Mouse (Mus musculus) limb, embryonic 14.5 days (tissue): ENCODE results near the gene Atp9a. TPM values are rescaled to one million over a fixed set of nuclear protein-coding genes. Genes with fewer than 3 reads are reported as not detected.

Experiments used
- ATAC-seq: fragments of 200-750 bp; cut with Nextera tagmentation; 2 replicates; pipeline ENCODE4 v1.8.0; 2017; ENCODE audit warnings: low read depth, moderate number of reproducible peaks, moderate TSS enrichment; ENCODE audit not compliant: low FRiP score
- DNase-seq: peaks from one replicate; pipeline ENCODE4 v3.0.0-alpha.2; 2015; ENCODE audit warnings: low spot score
- H3K27ac ChIP-seq: fragments of 300-500 bp; sonication (generic); replicated peaks from 2 replicates; pipeline ENCODE4 v1.5.1; 2014; ENCODE audit warnings: low read depth, mild to moderate bottlenecking, low read length, moderate library complexity, mixed read lengths
- H3K27me3 ChIP-seq: fragments of 300-500 bp; sonication (generic); 2 replicates; pipeline ENCODE4 v1.6.1; 2014; ENCODE audit warnings: low read length, mixed read lengths; ENCODE audit not compliant: control insufficient read depth, insufficient read depth
- H3K36me3 ChIP-seq: fragments of 300-500 bp; sonication (generic); 2 replicates; pipeline ENCODE4 v1.6.1; 2014; ENCODE audit warnings: mild to moderate bottlenecking, low read length, moderate library complexity, mixed read lengths; ENCODE audit not compliant: control insufficient read depth, insufficient read depth
- H3K4me1 ChIP-seq: fragments of 300-500 bp; sonication (generic); 2 replicates; pipeline ENCODE4 v1.6.1; 2014; ENCODE audit warnings: antibody characterized with exemption, low read length, mixed read lengths; ENCODE audit not compliant: control insufficient read depth, insufficient read depth
- H3K4me2 ChIP-seq: fragments of 300-500 bp; sonication (generic); replicated peaks from 2 replicates; pipeline ENCODE4 v1.6.1; 2014; ENCODE audit warnings: low read depth, mild to moderate bottlenecking, low read length, moderate library complexity; ENCODE audit not compliant: severe bottlenecking
- H3K4me3 ChIP-seq: fragments of 300-500 bp; sonication (generic); replicated peaks from 2 replicates; pipeline ENCODE4 v1.5.1; 2014; ENCODE audit warnings: low read length
- H3K9ac ChIP-seq: fragments of 300-500 bp; sonication (generic); 2 replicates; pipeline ENCODE4 v1.6.1; 2014; ENCODE audit warnings: mild to moderate bottlenecking, low read depth, low read length, moderate library complexity; ENCODE audit not compliant: severe bottlenecking
- H3K9me3 ChIP-seq: fragments of 300-500 bp; sonication (generic); 2 replicates; pipeline ENCODE4 v1.6.1; 2016; ENCODE audit warnings: low read length; ENCODE audit not compliant: control insufficient read depth
- POLR2A ChIP-seq: fragments of 200-500 bp; IDR thresholded peaks from 2 replicates; pipeline ENCODE4 v1.8.0; 2012; ENCODE audit warnings: inconsistent platforms, mild to moderate bottlenecking, moderate library complexity, borderline replicate concordance; ENCODE audit not compliant: insufficient read depth, insufficient read length; ENCODE audit errors: extremely low read depth
- WGBS: fragments of 180-500 bp; shearing (Covaris S2); extraction: QIAGEN DNeasy Blood & Tissue Kit; methylation state at CpG from one replicate; pipeline ENCODE4 v1.1.7; 2014; 5-methylcytosine and 5-hydroxymethylcytosine counted together
- polyA plus RNA-seq, 2 experiments: library from polyadenylated mRNA; depleted of rRNA in 1 of 2; stranded (reverse) in 1 of 2; unstranded in 1 of 2; fragments of >200 nt; fragmentation: Nextera tagmentation in 1 of 2; extraction: Ambion mirVana in 1 of 2; gene quantifications; 2 replicates each; pipeline versions ENCODE4 v1.2.1 to v1.2.3; 2012 to 2014

Gene Atp9a
- polyA plus RNA-seq, 2 experiments: 28.0 to 53.6 TPM

DNA sequence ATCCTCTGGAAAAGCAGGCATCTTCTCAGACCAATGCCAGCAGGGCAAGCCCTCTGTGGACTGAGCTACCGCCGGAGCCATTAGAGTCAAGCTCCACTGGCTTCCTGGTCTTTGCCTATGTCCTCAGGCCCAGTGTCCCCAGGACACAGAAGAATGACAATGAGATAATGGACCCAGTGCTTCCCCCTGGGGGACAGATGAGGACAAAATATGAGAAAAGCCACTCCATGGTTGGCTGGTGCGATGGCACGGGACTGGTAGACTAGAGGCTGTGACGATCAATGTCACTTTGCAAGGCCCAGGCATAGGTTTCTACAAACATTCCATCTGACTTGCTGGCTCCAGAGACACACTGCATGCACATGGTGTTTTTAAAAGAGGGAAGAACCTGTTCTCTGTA is 149.2 kb downstream of the Atp9a start:
- H3K4me1 ChIP-seq: peaks cover 21% of the 10 kb centered on the region
- no peak overlapping the region for H3K4me2 ChIP-seq
- 83% methylated on average over 5 of the region's 5 CpGs for WGBS
- no peak for TF ChIP-seq POLR2A
- no peak overlapping the region for H3K27ac ChIP-seq
- no peak overlapping the region for H3K9ac ChIP-seq
- H3K36me3 ChIP-seq: no peaks in the 10 kb centered on the region
- H3K9me3 ChIP-seq: no peaks in the 10 kb centered on the region
- DNase-seq (no peak), ATAC-seq (no peak)
- no peak overlapping the region for H3K4me3 ChIP-seq
- peaks cover 22% of the 10 kb centered on the region for H3K27me3 ChIP-seq

DNA sequence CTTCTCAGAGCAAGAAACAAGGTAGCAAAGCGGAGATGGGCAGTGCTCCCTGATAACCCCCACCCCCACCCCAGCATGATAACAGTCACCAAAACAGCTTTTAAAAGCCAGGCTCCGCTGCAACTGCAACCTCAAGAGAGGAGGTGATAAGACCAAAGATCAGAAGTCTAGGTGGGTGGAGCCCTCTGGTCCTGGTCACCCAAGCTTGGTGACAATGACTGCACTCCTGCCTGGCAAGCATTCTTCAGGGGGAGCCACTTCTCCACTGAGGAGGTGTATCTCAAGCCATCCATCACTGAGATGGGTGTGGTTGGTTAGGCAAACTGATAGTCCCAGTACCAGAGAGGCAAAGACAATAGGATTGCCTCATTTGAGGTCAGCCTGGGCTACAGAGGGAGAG is 151.1 kb downstream of the Atp9a start:
- ATAC-seq: no peak
- Histone ChIP-seq H3K4me2 (no peak overlapping the region), H3K9me3 (no peaks in the 10 kb centered on the region), H3K4me3 (no peak overlapping the region), H3K36me3 (no peaks in the 10 kb centered on the region), H3K27me3 (peaks cover 22% of the 10 kb centered on the region), H3K9ac (no peak overlapping the region), H3K4me1 (peaks cover 31% of the 10 kb centered on the region), H3K27ac (no peak overlapping the region)
- no peak for TF ChIP-seq POLR2A
- WGBS: 72% methylated on average over 2 of the region's 2 CpGs
- no peak for DNase-seq

DNA sequence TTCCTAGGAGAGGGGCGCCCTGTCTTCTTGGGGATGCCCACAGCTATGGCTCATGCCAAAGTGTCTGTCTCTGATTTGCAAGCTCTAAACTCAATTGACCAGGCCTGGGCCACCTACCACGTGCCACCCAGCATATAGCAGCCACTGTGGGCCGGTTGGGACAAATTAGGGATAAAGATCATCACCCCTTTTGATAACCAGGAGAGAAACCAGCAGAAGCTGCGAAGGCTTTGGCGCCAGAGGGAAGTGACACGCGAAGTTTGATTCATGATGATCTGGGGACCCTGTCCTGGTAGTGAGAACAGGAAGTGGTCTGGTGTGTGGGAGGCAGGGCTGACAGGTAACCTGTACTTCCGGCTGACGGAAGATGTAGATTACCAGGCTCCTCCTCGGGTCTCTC is 151.7 kb downstream of the Atp9a start:
- 32% methylated on average over 10 of the region's 10 CpGs for WGBS
- DNase-seq (no peak), ATAC-seq (no peak)
- Histone ChIP-seq H3K4me3 (peak overlapping the region; percentile 31), H3K9me3 (no peaks in the 10 kb centered on the region), H3K27ac (no peak overlapping the region), H3K27me3 (peaks cover 22% of the 10 kb centered on the region), H3K9ac (peak overlapping the region; percentile 31; the same call in 1 of the 2 replicates), H3K4me1 (peaks cover 31% of the 10 kb centered on the region), H3K4me2 (peak overlapping the region; percentile 63), H3K36me3 (no peaks in the 10 kb centered on the region)
- no peak for TF ChIP-seq POLR2A

DNA sequence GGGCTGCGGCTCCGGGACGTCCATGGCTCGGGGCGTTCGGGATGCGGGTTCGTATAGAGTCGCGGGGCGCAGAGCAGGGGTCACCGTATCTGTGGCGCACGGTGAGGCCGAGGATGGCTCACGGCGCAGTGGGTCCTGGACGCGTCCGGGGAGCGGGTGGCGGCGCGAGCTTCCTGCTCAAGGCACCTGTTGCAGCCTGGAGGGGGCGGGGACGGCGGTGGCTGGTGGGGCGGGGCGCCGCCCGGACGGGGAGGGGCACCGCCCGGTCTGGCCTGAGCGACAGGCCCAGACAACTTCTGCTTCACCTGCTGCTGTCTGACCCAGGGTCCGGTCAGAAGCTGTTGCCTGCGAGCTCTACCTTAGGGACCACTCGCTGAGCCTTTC is 152.0 kb downstream of the Atp9a start:
- H3K9me3 ChIP-seq: no peaks in the 10 kb centered on the region
- H3K36me3 ChIP-seq: no peaks in the 10 kb centered on the region
- peaks cover 22% of the 10 kb centered on the region for H3K27me3 ChIP-seq
- no peak for TF ChIP-seq POLR2A
- DNase-seq (no peak), ATAC-seq (0 out of 2 replicates have a peak, but pooled peaks have one; percentile 32)
- H3K9ac ChIP-seq: peak overlapping the region; percentile 31; the same call in 1 of the 2 replicates
- H3K27ac ChIP-seq: no peak overlapping the region
- WGBS: 0% methylated on average over 16 of the region's 38 CpGs
- H3K4me2 ChIP-seq: peak overlapping the region; percentile 63
- peaks cover 31% of the 10 kb centered on the region for H3K4me1 ChIP-seq
- H3K4me3 ChIP-seq: peak overlapping the region; percentile 31

DNA sequence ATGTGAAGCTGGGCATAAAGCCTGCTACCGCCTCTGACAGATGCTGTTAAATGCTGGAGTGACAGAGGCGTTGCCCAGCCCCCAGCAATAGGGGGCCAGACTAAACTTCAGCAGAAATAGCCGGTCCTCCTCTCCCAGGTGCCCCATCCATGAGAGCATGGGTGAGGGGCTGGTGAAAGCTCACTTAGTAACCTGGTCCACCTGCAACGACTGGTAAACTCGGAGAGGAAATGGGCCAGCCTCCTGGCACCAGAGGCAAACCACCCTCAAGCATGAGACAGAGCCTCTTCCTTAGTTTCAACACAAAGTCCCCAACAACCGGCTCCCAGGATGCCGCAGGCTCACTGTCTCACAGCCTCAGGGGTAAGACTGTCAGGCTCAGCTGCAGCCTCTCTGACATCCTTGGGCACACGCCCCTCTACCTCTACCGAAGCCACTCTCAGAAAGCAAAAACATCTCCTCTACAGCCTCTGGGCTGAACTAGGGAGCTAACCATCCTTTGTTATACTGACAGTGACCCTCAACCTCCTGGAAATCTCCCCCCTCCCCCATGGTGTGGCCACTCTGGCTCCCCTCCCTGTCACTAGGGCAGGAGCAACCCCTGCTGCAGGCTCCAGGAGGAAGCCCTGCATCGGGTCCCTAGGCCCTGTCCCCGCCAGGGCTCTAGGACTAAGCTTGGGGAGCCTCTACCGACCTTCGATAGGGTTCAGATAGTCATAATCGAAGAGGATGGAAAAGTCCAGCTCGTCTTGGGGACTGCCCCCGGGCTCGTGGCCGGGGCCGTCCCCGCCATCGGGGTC is 152.6 kb downstream of the Atp9a start:
- Histone ChIP-seq H3K9ac (peak overlapping the region; percentile 31; the same call in 1 of the 2 replicates), H3K9me3 (no peaks in the 10 kb centered on the region), H3K36me3 (no peaks in the 10 kb centered on the region), H3K4me2 (peak overlapping the region; percentile 63), H3K27ac (no peak overlapping the region), H3K4me1 (peaks cover 32% of the 10 kb centered on the region), H3K27me3 (peaks cover 22% of the 10 kb centered on the region), H3K4me3 (peak overlapping the region; percentile 31)
- 9% methylated on average over 21 of the region's 21 CpGs for WGBS
- no peak for TF ChIP-seq POLR2A
- DNase-seq (no peak), ATAC-seq (no peak)
